Mouse (Mus musculus): Measurements from ENCODE around the gene Hbp1.

DNA sequence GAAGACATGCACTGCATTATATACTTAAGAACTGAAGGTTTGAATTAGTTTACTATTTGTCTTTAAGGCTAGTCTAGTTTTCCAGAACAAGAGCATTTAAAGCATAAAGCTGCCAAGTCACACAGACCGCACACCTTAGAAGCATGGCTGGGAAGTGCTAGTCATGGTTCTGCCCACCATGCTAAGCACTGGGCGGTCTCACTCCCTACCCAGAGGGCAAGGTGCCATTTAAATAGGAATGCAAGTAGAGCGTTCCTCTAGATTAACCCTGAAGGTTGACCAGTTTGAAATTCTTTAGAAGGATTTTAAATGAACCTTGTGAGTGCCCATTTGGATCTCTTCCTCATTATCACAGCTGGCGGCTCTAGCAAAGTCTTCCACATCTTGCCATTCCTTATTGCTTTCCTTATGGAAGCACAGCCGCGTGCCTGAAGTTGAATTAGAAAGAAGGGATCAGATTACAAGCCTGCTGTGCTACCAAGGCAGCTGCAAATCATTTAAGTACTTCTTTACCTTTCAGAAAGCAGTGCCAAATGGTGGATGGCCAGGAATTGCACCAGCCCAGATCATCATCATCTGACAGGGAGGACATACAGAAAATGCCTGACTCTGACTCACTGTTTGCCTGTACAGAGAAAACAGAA is 13.6 kb downstream of the Hbp1 start:
- no peak for TF ChIP-seq GATA1 (IDR thresholded peaks at IDR 0.05; ENCODE audit: low read length)
- TF ChIP-seq TAL1 (IDR thresholded peaks at IDR 0.05; ENCODE audit: low read length), result no peak

All from erythroblast, embryonic 14.5 days (primary cell).